Mouse (Mus musculus): Measurements from ENCODE around the gene Oxsr1.

- TF ChIP-seq CTCF (IDR thresholded peaks at IDR 0.05; ENCODE audit: low read depth) = no peak
- no peak for TF ChIP-seq EP300 (IDR thresholded peaks at IDR 0.05; ENCODE audit: low read depth)
Measured at GRCm38 (mm10) chr9:119268120-119268519, 54.1 kb downstream of the Oxsr1 start.

All from liver, postnatal 0 days (tissue).